Mouse (Mus musculus): ENCODE results near the gene C2cd4b.

GRCm38 (mm10) chr9:67794216-67794615 lies 35.0 kb downstream of the C2cd4b start:
- no peak for TF ChIP-seq POLR2A (IDR thresholded peaks at IDR 0.05; ENCODE audit: control insufficient read depth, extremely low read depth, insufficient read depth, low read length, poor library complexity)
- no peak for TF ChIP-seq CTCF (IDR thresholded peaks at IDR 0.05; ENCODE audit: borderline replicate concordance, control insufficient read depth, extremely low read depth, insufficient read depth, low read length, poor library complexity)
